Mouse (Mus musculus) G1E (cell line): Measurements from ENCODE around the gene Camk2g. TPM values are rescaled to one million over a fixed set of nuclear protein-coding genes. Genes with fewer than 3 reads are reported as not detected.

Source experiments
- ATAC-seq: 2 replicates; pipeline ENCODE4 v1.8.0; 2016; ENCODE audit warnings: mild to moderate bottlenecking; ENCODE audit not compliant: insufficient number of reproducible peaks, poor library complexity, low FRiP score, severe bottlenecking; ENCODE audit errors: extremely low read depth
- DNase-seq: peaks from one replicate; pipeline ENCODE4 v3.0.0; 2012; ENCODE audit warnings: low spot score
- H3K27me3 ChIP-seq: 2 replicates; pipeline ENCODE4 v1.6.1; 2012; ENCODE audit warnings: mild to moderate bottlenecking, low read length, inconsistent platforms; ENCODE audit not compliant: insufficient read depth
- H3K36me3 ChIP-seq: replicated peaks from 2 replicates; pipeline ENCODE3; 2012; ENCODE audit warnings: mild to moderate bottlenecking, inconsistent platforms
- H3K4me1 ChIP-seq: 2 replicates; pipeline ENCODE4 v1.6.1; 2012; ENCODE audit warnings: low read depth, low read length, inconsistent platforms, mixed read lengths; ENCODE audit not compliant: insufficient read depth
- H3K4me3 ChIP-seq: 2 replicates; pipeline ENCODE4 v1.5.1; 2012; ENCODE audit warnings: low read depth, mild to moderate bottlenecking, inconsistent platforms, low read length, moderate library complexity, mixed read lengths
- H3K9me3 ChIP-seq: replicated peaks from 2 replicates; pipeline ENCODE4 v1.6.1; 2012; ENCODE audit warnings: inconsistent platforms
- CTCF ChIP-seq: IDR thresholded peaks from 2 replicates; pipeline ENCODE4 v1.5.1; 2012; ENCODE audit warnings: low read depth, low read length, inconsistent platforms, mixed read lengths
- GATA1 ChIP-seq: IDR thresholded peaks from 2 replicates; pipeline ENCODE4 v1.6.1; 2012; ENCODE audit warnings: borderline replicate concordance, low read length, inconsistent platforms, mixed read lengths
- GATA2 ChIP-seq: IDR thresholded peaks from 2 replicates; pipeline ENCODE4 v1.6.1; 2012; ENCODE audit warnings: low read depth, low read length, inconsistent platforms, borderline replicate concordance
- POLR2AphosphoS5 ChIP-seq: IDR thresholded peaks from 2 replicates; pipeline ENCODE4 v1.6.1; 2012; ENCODE audit warnings: low read depth, low read length, inconsistent platforms; ENCODE audit not compliant: insufficient replicate concordance
- TAL1 ChIP-seq: conservative IDR thresholded peaks from 2 replicates; pipeline ENCODE4 v1.6.1; 2012; ENCODE audit warnings: low read depth, low read length, inconsistent platforms, mixed read lengths
- polyA plus RNA-seq: library from polyadenylated mRNA; stranded (reverse); fragments of >175 nt; gene quantifications from 2 replicates; pipeline ENCODE4 v1.2.3, GENCODE M21; 2012
- total RNA-seq, 2 experiments: library from RNA; stranded (forward) in 1 of 2; stranded (reverse) in 1 of 2; fragments of 200-1000 nt in 1 of 2; fragments of >200 nt in 1 of 2; fragmentation: Nextera tagmentation in 1 of 2; gene quantifications; 2 replicates each; pipeline ENCODE4 v1.2.3; 2014 to 2017

The Camk2g gene
- total and polyA plus RNA-seq, 3 experiments, result 30.3 to 37.4 (median 35.9) TPM

DNA sequence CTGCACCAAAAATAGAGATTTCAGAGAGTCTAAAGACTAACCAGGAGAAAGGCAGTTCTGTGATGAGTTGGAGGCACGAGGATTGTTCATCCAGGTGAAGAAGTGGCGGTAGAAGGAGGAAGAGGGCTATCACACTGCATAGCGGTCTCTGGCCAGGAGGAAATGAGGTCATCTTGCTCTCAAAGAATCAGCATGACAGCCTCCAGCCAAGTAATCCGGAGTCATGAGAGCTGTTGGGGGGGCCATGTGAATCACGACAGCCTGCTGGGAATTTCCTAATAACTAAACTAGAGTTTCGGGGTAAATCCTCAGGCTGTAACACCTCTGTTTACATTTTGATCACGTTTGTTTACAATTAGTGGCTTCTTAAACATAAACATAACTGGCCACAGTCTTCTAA is 40.2 kb upstream of the Camk2g start:
- Histone ChIP-seq H3K36me3 (no peaks in the 10 kb centered on the region), H3K4me1 (peaks cover 47% of the 10 kb centered on the region), H3K27me3 (peaks cover 52% of the 10 kb centered on the region), H3K9me3 (no peaks in the 10 kb centered on the region), H3K4me3 (no peak overlapping the region)
- ATAC-seq (no peak), DNase-seq (no peak)
- TF ChIP-seq GATA1, result no peak
- no peak for TF ChIP-seq TAL1
- TF ChIP-seq CTCF, result no peak
- no peak for TF ChIP-seq POLR2AphosphoS5
- no peak for TF ChIP-seq GATA2

DNA sequence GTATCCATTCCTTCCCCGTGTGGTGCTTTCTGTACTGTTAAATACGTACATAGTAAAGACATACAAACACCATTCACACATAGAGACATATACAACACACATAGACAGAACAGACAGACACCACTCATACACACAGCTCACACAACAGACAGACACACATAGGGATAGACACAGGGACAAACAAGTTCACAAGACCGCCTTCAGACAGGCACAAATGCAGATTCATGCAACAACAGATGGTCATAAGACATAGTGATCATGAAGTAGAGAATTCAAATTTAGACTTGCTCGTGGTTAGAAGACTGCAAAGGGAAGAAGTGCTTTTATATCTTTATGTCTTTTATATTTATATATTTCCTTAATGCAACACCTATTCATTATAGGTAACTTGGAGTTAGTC is 39.6 kb upstream of the Camk2g start:
- Histone ChIP-seq H3K4me1 (peaks cover 47% of the 10 kb centered on the region), H3K4me3 (no peak overlapping the region), H3K9me3 (no peaks in the 10 kb centered on the region), H3K27me3 (peaks cover 47% of the 10 kb centered on the region), H3K36me3 (no peaks in the 10 kb centered on the region)
- no peak for ATAC-seq
- TF ChIP-seq CTCF, result no peak
- no peak for DNase-seq

DNA sequence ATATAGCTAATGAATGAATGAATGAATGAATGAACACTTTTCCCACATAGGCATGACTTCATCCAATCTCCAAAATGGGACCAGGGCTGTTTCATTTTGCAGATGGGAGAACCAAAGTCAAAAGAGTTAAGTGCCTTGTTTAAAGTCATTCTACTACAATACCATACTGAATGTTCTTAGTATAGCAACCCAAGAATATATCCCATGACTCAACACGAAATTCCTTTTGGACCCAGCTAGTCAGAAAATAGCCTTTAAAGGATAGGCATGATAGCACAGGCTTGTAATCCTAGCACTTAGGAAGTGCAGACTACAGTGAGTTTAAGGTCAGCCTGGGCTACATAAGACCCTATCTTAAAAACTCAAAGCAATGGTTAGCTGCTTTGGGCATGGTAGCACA is 38.0 kb upstream of the Camk2g start:
- no peaks in the 10 kb centered on the region for H3K9me3 ChIP-seq
- no peak overlapping the region for H3K4me3 ChIP-seq
- TF ChIP-seq POLR2AphosphoS5 (no peak), CTCF (no peak)
- peaks cover 44% of the 10 kb centered on the region for H3K4me1 ChIP-seq
- H3K27me3 ChIP-seq, result peaks cover 43% of the 10 kb centered on the region
- no peaks in the 10 kb centered on the region for H3K36me3 ChIP-seq
- no peak for ATAC-seq
- no peak for DNase-seq

GRCm38 (mm10) chr14:20831141-20831910 is 37.4 kb upstream of the Camk2g start:
- no peak for ATAC-seq
- no peak overlapping the region for H3K4me3 ChIP-seq
- TF ChIP-seq POLR2AphosphoS5, result no peak
- TF ChIP-seq GATA1, result no peak
- no peak for TF ChIP-seq GATA2
- TF ChIP-seq CTCF, result no peak
- TF ChIP-seq TAL1, result no peak
- DNase-seq, result no peak
- H3K27me3 ChIP-seq, result peaks cover 40% of the 10 kb centered on the region
- no peaks in the 10 kb centered on the region for H3K36me3 ChIP-seq
- H3K9me3 ChIP-seq, result no peaks in the 10 kb centered on the region
- H3K4me1 ChIP-seq, result peaks cover 39% of the 10 kb centered on the region

GRCm38 (mm10) chr14:20829523-20830366 is 35.9 kb upstream of the Camk2g start:
- no peak for TF ChIP-seq TAL1
- no peak for TF ChIP-seq POLR2AphosphoS5
- no peak for TF ChIP-seq GATA1
- no peak for TF ChIP-seq CTCF
- TF ChIP-seq GATA2, result no peak
- peaks cover 36% of the 10 kb centered on the region for H3K4me1 ChIP-seq
- H3K27me3 ChIP-seq, result peaks cover 44% of the 10 kb centered on the region
- H3K4me3 ChIP-seq, result no peak overlapping the region
- H3K36me3 ChIP-seq, result no peaks in the 10 kb centered on the region
- ATAC-seq, result no peak
- DNase-seq, result no peak
- no peaks in the 10 kb centered on the region for H3K9me3 ChIP-seq

DNA sequence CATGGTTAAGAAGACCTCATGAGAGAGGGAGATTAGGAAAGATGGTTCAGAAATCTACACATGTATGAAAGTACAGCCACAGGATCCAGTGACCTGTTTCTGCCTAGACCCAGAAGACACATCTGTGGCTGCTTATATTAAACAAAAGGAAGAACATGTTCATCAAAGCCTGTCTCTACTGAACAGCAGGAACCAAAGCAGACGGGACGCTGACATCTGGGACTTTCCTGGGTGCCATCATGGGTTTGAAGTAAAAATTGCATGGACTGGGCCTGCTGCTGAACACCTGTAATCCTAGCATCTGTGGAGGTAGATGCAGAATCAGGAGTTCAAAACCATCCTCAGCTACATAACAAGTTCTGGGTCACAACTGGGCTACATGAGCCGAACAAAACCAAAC is 34.6 kb upstream of the Camk2g start:
- no peak for DNase-seq
- H3K36me3 ChIP-seq, result no peaks in the 10 kb centered on the region
- peaks cover 36% of the 10 kb centered on the region for H3K27me3 ChIP-seq
- peaks cover 31% of the 10 kb centered on the region for H3K4me1 ChIP-seq
- TF ChIP-seq GATA2, result no peak
- no peak for TF ChIP-seq POLR2AphosphoS5
- TF ChIP-seq TAL1, result no peak
- no peaks in the 10 kb centered on the region for H3K9me3 ChIP-seq
- no peak overlapping the region for H3K4me3 ChIP-seq
- ATAC-seq, result no peak
